Mouse (Mus musculus) intestine, postnatal 0 days (tissue): Measurements from ENCODE around the gene Yod1. TPM values are rescaled to one million over a fixed set of nuclear protein-coding genes. Genes with fewer than 3 reads are reported as not detected.
A peak's percentile ranks its signal among the peaks of the same experiment; 100 is the strongest.

Source experiments
- ATAC-seq: fragments of 200-750 bp; cut with Nextera tagmentation; 2 replicates; pipeline ENCODE4 v1.8.0; 2017; ENCODE audit warnings: mild to moderate bottlenecking, moderate TSS enrichment, moderate library complexity
- H3K27ac ChIP-seq: fragments of 300-500 bp; sonication (generic); 2 replicates; pipeline ENCODE4 v1.5.1; 2014; ENCODE audit warnings: mild to moderate bottlenecking, low read depth, low read length, moderate library complexity
- H3K27me3 ChIP-seq: fragments of 300-500 bp; sonication (generic); replicated peaks from 2 replicates; pipeline ENCODE4 v1.6.1; 2014; ENCODE audit warnings: low read length, mixed read lengths; ENCODE audit not compliant: control insufficient read depth, insufficient read depth
- H3K36me3 ChIP-seq: fragments of 300-500 bp; sonication (generic); 2 replicates; pipeline ENCODE4 v1.6.1; 2014; ENCODE audit warnings: mild to moderate bottlenecking, moderate library complexity; ENCODE audit not compliant: control insufficient read depth, insufficient read depth
- H3K4me1 ChIP-seq: fragments of 300-500 bp; sonication (generic); replicated peaks from 2 replicates; pipeline ENCODE4 v1.6.1; 2014; ENCODE audit warnings: antibody characterized with exemption, low read length, mixed read lengths; ENCODE audit not compliant: control insufficient read depth, insufficient read depth
- H3K4me2 ChIP-seq: fragments of 300-500 bp; sonication (generic); replicated peaks from 2 replicates; pipeline ENCODE4 v1.6.1; 2014; ENCODE audit warnings: low read depth, mild to moderate bottlenecking, moderate library complexity
- H3K4me3 ChIP-seq: fragments of 300-500 bp; sonication (generic); 2 replicates; pipeline ENCODE4 v1.5.1; 2014; ENCODE audit warnings: low read depth, low read length
- H3K9ac ChIP-seq: fragments of 300-500 bp; sonication (generic); 2 replicates; pipeline ENCODE4 v1.6.1; 2014; ENCODE audit warnings: mild to moderate bottlenecking, low read depth, low read length
- H3K9me3 ChIP-seq: fragments of 300-500 bp; sonication (generic); 2 replicates; pipeline ENCODE4 v1.6.1; 2016; ENCODE audit warnings: mixed run types; ENCODE audit not compliant: control insufficient read depth
- CTCF ChIP-seq: sonication (generic); IDR thresholded peaks from 2 replicates; pipeline ENCODE4 v1.5.1; 2016; ENCODE audit warnings: low read depth, mild to moderate bottlenecking, control low read depth, antibody characterized with exemption, moderate library complexity
- WGBS: fragments of 180-500 bp; shearing (Covaris S2); extraction: QIAGEN DNeasy Blood & Tissue Kit; methylation state at CpG from one replicate; pipeline ENCODE4 v1.1.7; 2014; 5-methylcytosine and 5-hydroxymethylcytosine counted together
- polyA plus RNA-seq: library from polyadenylated mRNA; unstranded; fragments of >200 nt; fragmentation: Nextera tagmentation; extraction: Ambion mirVana; gene quantifications from 2 replicates; pipeline ENCODE4 v1.2.1, GENCODE M21; 2015

Gene Yod1
- 8.9 and 9.5 TPM in 2 replicates for polyA plus RNA-seq

- H3K4me3 ChIP-seq = peak within 1 kb of the TSS; percentile 98
- under 1% methylated on average over 54 of the region's 54 CpGs for WGBS
- 0 out of 2 replicates have a peak, but pooled peaks cover 4% of the 10 kb centered on the region for H3K4me1 ChIP-seq
- 0 out of 2 replicates have a peak, but pooled peaks cover 8% of the 10 kb centered on the region for H3K36me3 ChIP-seq
- peak within 1 kb of the TSS; percentile 96 for H3K9ac ChIP-seq
- no peak; the same call in 1 of the 2 replicates for TF ChIP-seq CTCF
- H3K9me3 ChIP-seq = no peaks in the 10 kb centered on the region
- H3K27me3 ChIP-seq = no peaks in the 10 kb centered on the region
- peak within 1 kb of the TSS; percentile 92 for H3K27ac ChIP-seq
- H3K4me2 ChIP-seq = peak within 1 kb of the TSS; percentile 90
- ATAC-seq = peak; percentile 64
These were observed at the start of gene Yod1 for GRCm38 (mm10) chr1:130717291-130717871. TSS of gene Yod1 (plus strand) at chr1:130717327.

- no peak overlapping the region for H3K4me2 ChIP-seq
- 61% methylated on average over 2 of the region's 2 CpGs for WGBS
- ATAC-seq = no peak
- H3K4me3 ChIP-seq = no peak overlapping the region
- H3K9me3 ChIP-seq = no peaks in the 10 kb centered on the region
- no peaks in the 10 kb centered on the region for H3K27me3 ChIP-seq
- H3K4me1 ChIP-seq = peaks cover 17% of the 10 kb centered on the region
- no peak overlapping the region for H3K27ac ChIP-seq
- no peaks in the 10 kb centered on the region for H3K36me3 ChIP-seq
- TF ChIP-seq CTCF = no peak
- H3K9ac ChIP-seq = no peak overlapping the region
These were observed 38.6 kb upstream of the Yod1 start for GRCm38 (mm10) chr1:130678551-130678950.

- Histone ChIP-seq H3K4me3 (no peak overlapping the region), H3K9ac (no peak overlapping the region), H3K36me3 (no peaks in the 10 kb centered on the region), H3K27me3 (no peaks in the 10 kb centered on the region), H3K27ac (peak overlapping the region; percentile 76), H3K4me1 (peaks cover 18% of the 10 kb centered on the region), H3K4me2 (0 out of 2 replicates have a peak overlapping the region, but pooled peaks have one; percentile 32), H3K9me3 (no peaks in the 10 kb centered on the region)
- no peak for TF ChIP-seq CTCF
- peak; percentile 67 for ATAC-seq
- WGBS = 40% methylated on average over 2 of the region's 2 CpGs
These were observed 36.1 kb upstream of the Yod1 start for GRCm38 (mm10) chr1:130681075-130681474.

DNA sequence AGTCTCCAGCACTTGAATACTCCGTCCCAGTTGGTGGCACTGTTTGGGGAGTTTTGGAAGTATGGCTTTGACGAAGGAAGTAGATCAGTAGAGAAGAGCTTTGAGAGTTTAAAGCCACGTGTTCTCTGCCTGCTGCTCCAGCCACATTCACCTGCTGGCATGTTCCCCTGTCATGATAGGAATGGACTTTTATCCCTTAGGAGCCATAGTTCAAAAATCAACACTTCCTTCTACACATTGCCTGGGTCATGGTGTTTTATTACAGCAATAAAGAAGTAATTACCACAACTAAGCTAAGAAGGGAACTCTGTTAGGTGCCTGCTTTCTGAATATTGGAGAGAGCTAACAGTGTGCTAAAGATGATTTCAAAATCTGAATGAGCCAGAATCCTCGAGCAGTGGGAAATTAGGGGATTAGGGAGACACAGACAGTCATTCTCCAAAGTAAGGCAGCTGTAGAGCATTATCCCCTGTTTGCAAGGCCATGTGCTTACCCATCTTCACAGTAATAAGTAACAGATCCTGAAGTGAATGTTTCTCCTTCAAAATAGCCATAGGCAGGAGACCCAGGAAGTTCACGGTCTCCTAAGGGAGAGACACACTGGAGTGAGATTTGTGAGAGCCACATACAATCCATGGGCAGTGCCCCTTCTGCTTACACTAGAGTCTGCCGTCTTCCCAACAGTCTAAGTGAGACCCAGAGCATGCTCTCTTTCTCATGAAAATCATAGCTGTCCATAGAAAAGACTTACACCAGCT lies 35.3 kb upstream of the Yod1 start:
- peak; percentile 91 for ATAC-seq

GRCm38 (mm10) chr1:130683905-130684304 lies 33.2 kb upstream of the Yod1 start:
- TF ChIP-seq CTCF = no peak
- Histone ChIP-seq H3K4me3 (no peak overlapping the region), H3K9me3 (no peaks in the 10 kb centered on the region), H3K4me1 (peaks cover 18% of the 10 kb centered on the region), H3K9ac (no peak overlapping the region), H3K36me3 (peaks cover 9% of the 10 kb centered on the region; the same call in 1 of the 2 replicates), H3K27me3 (no peaks in the 10 kb centered on the region), H3K27ac (no peak overlapping the region), H3K4me2 (no peak overlapping the region)
- peak; percentile 20; the same call in 1 of the 2 replicates for ATAC-seq
- WGBS = 18% methylated on average over 1 of the region's 1 CpGs

More for the DNA sequence above, 35.3 kb upstream of the Yod1 start:
- no peak for TF ChIP-seq CTCF
- Histone ChIP-seq H3K9ac (no peak overlapping the region), H3K4me2 (no peak overlapping the region), H3K36me3 (no peaks in the 10 kb centered on the region), H3K4me1 (peaks cover 18% of the 10 kb centered on the region), H3K27me3 (no peaks in the 10 kb centered on the region), H3K27ac (peak overlapping the region; percentile 76), H3K4me3 (no peak overlapping the region), H3K9me3 (no peaks in the 10 kb centered on the region)
- 27% methylated on average over 6 of the region's 6 CpGs for whole genome bisulfite sequencing

- Histone ChIP-seq H3K4me3 (no peak overlapping the region), H3K9ac (no peak overlapping the region), H3K4me1 (no peaks in the 10 kb centered on the region), H3K27ac (no peak overlapping the region), H3K9me3 (no peaks in the 10 kb centered on the region), H3K4me2 (no peak overlapping the region), H3K27me3 (no peaks in the 10 kb centered on the region), H3K36me3 (peaks cover 60% of the 10 kb centered on the region)
- WGBS = 93% methylated on average over 5 of the region's 5 CpGs
- no peak for TF ChIP-seq CTCF
- no peak for ATAC-seq
These were observed 18.5 kb upstream of the Yod1 start for GRCm38 (mm10) chr1:130698601-130699000.
